Mouse (Mus musculus): ENCODE results near the gene Wnk4.

DNA sequence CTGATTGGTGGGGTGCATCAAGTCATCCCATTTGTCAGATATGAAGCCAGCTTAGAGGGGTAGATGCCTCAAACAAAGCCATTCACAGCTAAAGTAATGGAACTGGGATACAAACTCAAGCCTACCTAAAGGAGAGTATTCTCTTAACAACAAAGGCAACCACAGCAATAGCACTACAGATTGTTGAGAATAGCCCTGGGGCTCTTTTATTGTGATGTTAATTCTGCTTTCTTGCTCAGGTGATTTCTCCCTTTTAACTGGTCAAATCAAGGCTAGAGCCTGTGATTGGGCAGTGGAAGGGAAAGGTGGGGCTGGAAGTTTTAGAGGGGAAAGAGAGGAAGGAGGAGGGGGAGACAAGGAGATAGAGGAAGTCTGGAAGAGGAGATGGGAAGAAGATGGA, 26.2 kb upstream of the Wnk4 start:
- TF ChIP-seq POLR2A (IDR thresholded peaks at IDR 0.05; ENCODE audit: control insufficient read depth, low read depth, low read length): no peak
- no peak for TF ChIP-seq CTCF (IDR thresholded peaks at IDR 0.05; ENCODE audit: control insufficient read depth, insufficient read depth, insufficient replicate concordance, low read depth, low read length)

Measured in testis, adult 2 months (tissue).